Mouse (Mus musculus) midbrain, embryonic 12.5 days (tissue): ENCODE measurements at regions not wholly inside any gene's neighbourhood (a gene's known extent, or its start where the extent isn't known, plus 50 kb on each side); places are given as distances from the start of the nearest gene placed in this dataset.

Source experiments
- ATAC-seq: fragments of 200-750 bp; cut with Nextera tagmentation; 2 replicates; pipeline ENCODE4 v1.8.0; 2017; ENCODE audit warnings: low read depth, moderate TSS enrichment, moderate library complexity; ENCODE audit not compliant: low FRiP score
- H3K27ac ChIP-seq: fragments of 300-500 bp; sonication (generic); replicated peaks from 2 replicates; pipeline ENCODE4 v1.5.1; 2016; ENCODE audit warnings: mild to moderate bottlenecking
- H3K27me3 ChIP-seq: fragments of 300-500 bp; sonication (generic); 2 replicates; pipeline ENCODE4 v1.6.1; 2016; ENCODE audit warnings: mild to moderate bottlenecking
- H3K36me3 ChIP-seq: fragments of 300-500 bp; sonication (generic); 2 replicates; pipeline ENCODE4 v1.6.1; 2016
- H3K4me1 ChIP-seq: fragments of 300-500 bp; sonication (generic); 2 replicates; pipeline ENCODE4 v1.6.1; 2016
- H3K4me2 ChIP-seq: fragments of 300-500 bp; sonication (generic); replicated peaks from 2 replicates; pipeline ENCODE4 v1.6.1; 2016; ENCODE audit warnings: mild to moderate bottlenecking, moderate library complexity
- H3K4me3 ChIP-seq: fragments of 300-500 bp; sonication (generic); 2 replicates; pipeline ENCODE4 v1.5.1; 2016; ENCODE audit warnings: mild to moderate bottlenecking
- H3K9ac ChIP-seq: fragments of 300-500 bp; sonication (generic); replicated peaks from 2 replicates; pipeline ENCODE4 v1.6.1; 2016; ENCODE audit warnings: mild to moderate bottlenecking, moderate library complexity
- H3K9me3 ChIP-seq: fragments of 300-500 bp; sonication (generic); 2 replicates; pipeline ENCODE4 v1.6.1; 2016; ENCODE audit warnings: mild to moderate bottlenecking
- WGBS: fragments of 180-500 bp; shearing (Covaris S2); methylation state at CpG from one replicate; pipeline ENCODE4 v1.1.7; 2016; 5-methylcytosine and 5-hydroxymethylcytosine counted together

DNA sequence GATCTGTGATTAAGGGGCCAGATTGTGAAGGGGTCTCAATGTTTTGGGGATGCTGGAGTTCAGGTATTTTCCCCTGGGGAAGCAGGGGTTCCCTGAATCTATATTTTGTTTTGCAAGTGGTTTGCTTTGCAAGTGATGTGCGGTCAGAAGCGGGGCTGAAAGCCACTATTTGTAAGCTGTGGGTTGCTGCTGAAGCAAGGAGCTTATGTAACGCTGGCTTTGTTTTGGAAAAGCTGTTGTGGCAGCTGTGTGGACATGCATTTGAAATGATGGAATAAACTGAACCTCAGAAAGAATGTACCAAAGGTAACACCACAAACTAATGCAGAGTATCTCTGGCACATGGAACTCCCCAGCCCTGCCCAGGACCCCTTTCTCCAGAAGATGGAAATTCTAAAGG lies 98.5 kb upstream of the Thbs1 start:
- no peak for ATAC-seq
- no peak overlapping the region for H3K9ac ChIP-seq
- H3K27me3 ChIP-seq: no peaks in the 10 kb centered on the region

DNA sequence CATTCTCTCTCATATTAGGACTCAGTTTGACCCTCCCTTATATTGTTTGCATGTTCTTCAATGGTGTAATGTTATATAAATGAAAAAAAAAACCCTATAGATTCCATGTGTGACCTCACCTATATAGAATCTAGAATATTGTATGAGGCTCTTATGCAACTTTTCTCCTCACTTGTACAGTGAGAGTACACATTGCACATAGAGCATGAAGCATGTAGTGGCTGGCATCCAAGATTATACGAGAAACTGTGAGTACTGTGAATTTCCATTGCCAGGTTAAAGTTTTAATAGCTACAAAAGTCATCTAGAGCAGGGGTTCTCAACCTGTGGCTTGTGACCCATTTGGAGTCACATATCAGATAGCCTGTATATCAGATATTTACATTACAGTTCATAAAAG lies 96.5 kb upstream of the Thbs1 start:
- WGBS: 84% methylated on average over 1 of the region's 1 CpGs
- H3K4me1 ChIP-seq: no peaks in the 10 kb centered on the region

More for the DNA sequence above, 98.5 kb upstream of the Thbs1 start:
- no peaks in the 10 kb centered on the region for H3K36me3 ChIP-seq
- H3K4me2 ChIP-seq: no peak overlapping the region
- 82% methylated on average over 3 of the region's 3 CpGs for WGBS
- no peaks in the 10 kb centered on the region for H3K9me3 ChIP-seq
- H3K27ac ChIP-seq: no peak overlapping the region
- no peak overlapping the region for H3K4me3 ChIP-seq
- H3K4me1 ChIP-seq: no peaks in the 10 kb centered on the region

DNA sequence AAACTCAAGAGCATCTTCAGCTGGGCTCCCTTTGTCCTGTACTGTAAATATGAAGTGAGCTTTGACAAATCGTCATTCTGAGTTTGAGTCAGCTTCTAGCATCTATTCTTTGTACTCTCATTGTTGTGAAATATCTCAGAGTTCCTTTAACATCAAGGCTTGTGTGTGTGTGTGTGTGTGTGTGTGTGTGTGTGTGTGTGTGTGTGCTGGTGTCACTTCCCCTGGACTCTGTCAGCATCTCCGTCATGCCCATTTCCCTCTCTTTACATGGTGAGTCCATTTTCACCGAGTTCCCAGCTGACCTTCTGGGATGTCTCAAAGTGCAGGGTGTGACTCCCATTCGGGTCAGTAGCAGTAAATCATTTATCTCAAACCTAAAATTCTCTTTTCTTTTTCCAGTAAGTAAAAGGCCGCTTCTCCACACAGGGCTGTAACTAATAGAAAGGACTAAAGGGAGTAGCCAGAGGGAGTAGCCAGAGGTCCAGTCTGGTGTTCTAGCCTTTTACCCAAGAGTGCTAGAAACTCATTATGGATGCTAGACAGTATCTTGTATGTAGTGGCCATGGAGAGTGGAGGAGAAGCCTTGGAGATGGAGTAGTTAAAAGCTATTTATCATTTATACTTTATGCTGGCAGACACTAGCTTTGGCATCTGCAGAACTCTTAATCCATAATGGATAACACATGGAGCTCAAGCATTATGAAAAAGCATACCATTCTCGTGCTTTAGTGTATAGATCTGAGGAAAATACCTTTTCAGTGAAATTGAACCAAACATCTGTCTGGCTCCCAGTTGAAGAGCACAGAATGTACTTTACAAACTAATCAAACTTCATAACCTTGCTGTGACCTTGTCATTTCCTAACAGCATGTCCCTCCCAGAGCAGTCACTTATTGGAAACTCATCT lies 85.6 kb upstream of the Thbs1 start:
- H3K9ac ChIP-seq: no peak overlapping the region
- H3K9me3 ChIP-seq: no peaks in the 10 kb centered on the region
- no peak for ATAC-seq
- H3K4me1 ChIP-seq: no peaks in the 10 kb centered on the region
- no peaks in the 10 kb centered on the region for H3K27me3 ChIP-seq
- no peak overlapping the region for H3K27ac ChIP-seq
- H3K36me3 ChIP-seq: no peaks in the 10 kb centered on the region
- no peak overlapping the region for H3K4me2 ChIP-seq
- 83% methylated on average over 6 of the region's 6 CpGs for whole genome bisulfite sequencing
- H3K4me3 ChIP-seq: no peak overlapping the region

More for the DNA sequence above, 96.5 kb upstream of the Thbs1 start:
- Histone ChIP-seq H3K27ac (no peak overlapping the region), H3K9ac (no peak overlapping the region), H3K4me2 (no peak overlapping the region), H3K27me3 (no peaks in the 10 kb centered on the region), H3K9me3 (no peaks in the 10 kb centered on the region), H3K4me3 (no peak overlapping the region), H3K36me3 (no peaks in the 10 kb centered on the region)
- no peak for ATAC-seq

- Histone ChIP-seq H3K4me3 (no peak overlapping the region), H3K4me2 (no peak overlapping the region), H3K4me1 (no peaks in the 10 kb centered on the region), H3K36me3 (no peaks in the 10 kb centered on the region), H3K9me3 (no peaks in the 10 kb centered on the region), H3K27ac (no peak overlapping the region), H3K9ac (no peak overlapping the region), H3K27me3 (no peaks in the 10 kb centered on the region)
- no peak for ATAC-seq
- 83% methylated on average over 1 of the region's 1 CpGs for WGBS
Measured at GRCm38 (mm10) chr2:118028881-118029280, 82.8 kb upstream of the Thbs1 start.

DNA sequence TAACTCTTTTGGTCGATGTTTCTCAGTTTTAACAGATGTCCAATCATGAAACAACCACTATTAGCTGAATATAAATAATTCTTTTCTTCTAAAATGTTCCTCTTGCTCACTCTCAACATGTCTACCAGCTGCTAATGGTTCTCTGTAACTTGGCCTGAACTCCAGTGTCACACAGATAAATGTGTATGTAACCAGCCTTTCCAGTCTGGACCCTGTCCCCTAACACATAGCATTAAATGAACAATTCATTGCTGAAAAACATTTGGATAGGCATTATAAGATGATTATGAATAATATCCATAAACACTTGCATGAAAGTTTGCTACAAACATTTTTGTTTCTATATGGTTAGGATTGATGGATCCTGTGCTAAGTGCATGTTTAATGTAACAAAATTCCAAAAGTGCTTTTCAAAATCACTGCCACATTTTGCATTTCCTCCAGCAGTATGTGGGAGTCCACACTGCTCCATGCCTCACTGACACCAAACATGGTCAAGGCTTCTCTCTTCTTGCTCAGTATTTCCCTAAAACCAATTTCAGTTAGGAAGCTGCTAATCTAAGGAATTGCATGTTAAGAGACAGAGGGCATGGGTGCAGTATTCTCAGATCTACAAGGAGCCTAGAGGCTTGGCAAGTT lies 82.1 kb upstream of the Thbs1 start:
- Histone ChIP-seq H3K36me3 (no peaks in the 10 kb centered on the region), H3K9me3 (no peaks in the 10 kb centered on the region), H3K27me3 (no peaks in the 10 kb centered on the region), H3K27ac (no peak overlapping the region), H3K9ac (no peak overlapping the region), H3K4me1 (no peaks in the 10 kb centered on the region), H3K4me2 (no peak overlapping the region), H3K4me3 (no peak overlapping the region)
- no peak for ATAC-seq
- 65% methylated on average over 1 of the region's 1 CpGs for WGBS

GRCm38 (mm10) chr2:118031662-118032061 lies 80.0 kb upstream of the Thbs1 start:
- ATAC-seq: no peak
- Histone ChIP-seq H3K36me3 (no peaks in the 10 kb centered on the region), H3K4me2 (no peak overlapping the region), H3K9ac (no peak overlapping the region), H3K27ac (no peak overlapping the region), H3K9me3 (no peaks in the 10 kb centered on the region), H3K4me1 (no peaks in the 10 kb centered on the region), H3K4me3 (no peak overlapping the region), H3K27me3 (no peaks in the 10 kb centered on the region)
- WGBS: 78% methylated on average over 2 of the region's 2 CpGs

- Histone ChIP-seq H3K9me3 (no peaks in the 10 kb centered on the region), H3K27ac (no peak overlapping the region), H3K36me3 (no peaks in the 10 kb centered on the region), H3K27me3 (no peaks in the 10 kb centered on the region), H3K9ac (no peak overlapping the region), H3K4me1 (no peaks in the 10 kb centered on the region), H3K4me2 (no peak overlapping the region), H3K4me3 (no peak overlapping the region)
- 81% methylated on average over 4 of the region's 4 CpGs for WGBS
- no peak for ATAC-seq
Measured at GRCm38 (mm10) chr2:118033377-118033776, 78.3 kb upstream of the Thbs1 start.

GRCm38 (mm10) chr2:118034026-118034425 lies 77.7 kb upstream of the Thbs1 start:
- H3K9me3 ChIP-seq: no peaks in the 10 kb centered on the region
- no peaks in the 10 kb centered on the region for H3K27me3 ChIP-seq
- no peak overlapping the region for H3K9ac ChIP-seq
- no peaks in the 10 kb centered on the region for H3K36me3 ChIP-seq
- no peaks in the 10 kb centered on the region for H3K4me1 ChIP-seq
- no peak for ATAC-seq
- no peak overlapping the region for H3K4me3 ChIP-seq
- no peak overlapping the region for H3K27ac ChIP-seq
- WGBS: 97% methylated on average over 3 of the region's 3 CpGs
- no peak overlapping the region for H3K4me2 ChIP-seq

DNA sequence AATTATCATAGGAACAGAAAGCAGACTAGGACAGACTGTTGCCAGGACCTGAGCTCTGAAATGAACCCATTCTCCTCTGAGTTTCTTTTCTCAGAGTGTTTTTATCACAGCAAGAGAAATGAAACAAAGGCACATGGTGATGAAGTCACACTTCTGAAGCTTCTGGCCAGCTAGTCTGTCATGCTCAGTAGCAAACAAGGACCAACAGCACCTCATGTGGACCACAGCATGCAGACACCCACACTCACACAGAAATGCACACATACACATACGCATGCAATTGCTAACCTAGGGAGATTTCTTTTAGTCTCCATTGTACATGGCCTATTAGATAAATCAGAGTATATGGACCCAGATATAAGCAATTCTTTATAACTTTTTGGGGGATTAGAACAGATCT lies 76.3 kb upstream of the Thbs1 start:
- 89% methylated on average over 1 of the region's 1 CpGs for WGBS
- no peak overlapping the region for H3K4me3 ChIP-seq
- no peaks in the 10 kb centered on the region for H3K36me3 ChIP-seq
- no peaks in the 10 kb centered on the region for H3K4me1 ChIP-seq
- H3K4me2 ChIP-seq: no peak overlapping the region
- H3K9ac ChIP-seq: no peak overlapping the region
- no peaks in the 10 kb centered on the region for H3K9me3 ChIP-seq
- no peak for ATAC-seq
- H3K27ac ChIP-seq: no peak overlapping the region
- H3K27me3 ChIP-seq: no peaks in the 10 kb centered on the region

GRCm38 (mm10) chr2:118038859-118039818 lies 72.5 kb upstream of the Thbs1 start:
- Histone ChIP-seq H3K4me3 (no peak overlapping the region), H3K4me1 (no peaks in the 10 kb centered on the region), H3K9me3 (no peaks in the 10 kb centered on the region), H3K27ac (no peak overlapping the region), H3K36me3 (no peaks in the 10 kb centered on the region), H3K9ac (no peak overlapping the region), H3K27me3 (no peaks in the 10 kb centered on the region), H3K4me2 (no peak overlapping the region)
- ATAC-seq: no peak
- 91% methylated on average over 16 of the region's 16 CpGs for WGBS

GRCm38 (mm10) chr2:118039819-118040206 lies 71.9 kb upstream of the Thbs1 start:
- ATAC-seq: no peak
- H3K9ac ChIP-seq: no peak overlapping the region
- WGBS: 73% methylated on average over 4 of the region's 4 CpGs

More at GRCm38 (mm10) chr2:118039819-118040206, 71.9 kb upstream of the Thbs1 start:
- Histone ChIP-seq H3K27ac (no peak overlapping the region), H3K4me3 (no peak overlapping the region), H3K27me3 (no peaks in the 10 kb centered on the region), H3K9me3 (no peaks in the 10 kb centered on the region), H3K36me3 (no peaks in the 10 kb centered on the region), H3K4me2 (no peak overlapping the region), H3K4me1 (no peaks in the 10 kb centered on the region)
